Mouse (Mus musculus): ENCODE results near the gene Gm11077.

DNA sequence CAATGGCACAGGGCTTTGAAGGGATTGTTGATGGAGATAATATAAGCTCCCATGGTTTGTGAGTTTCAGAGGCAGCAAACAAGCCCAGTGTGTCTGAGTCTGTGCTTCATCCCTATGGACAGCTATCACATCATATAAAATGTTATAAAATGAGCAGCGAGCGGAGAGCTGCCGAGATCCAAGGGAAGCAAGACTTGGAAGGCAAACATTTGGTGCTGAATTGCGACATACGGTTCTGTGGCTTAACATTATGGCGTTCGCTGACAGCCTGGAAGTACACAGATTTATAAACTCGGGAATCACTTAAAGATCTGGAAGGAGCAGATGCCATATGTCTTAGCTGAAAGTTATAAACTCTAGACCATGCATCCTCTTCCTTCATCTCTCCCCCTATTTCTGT is 47.2 kb downstream of the Gm11077 start:
- TF ChIP-seq CTCF (IDR thresholded peaks at IDR 0.05; ENCODE audit: borderline replicate concordance, insufficient read depth, low read depth, low read length) (no peak), POLR2A (IDR thresholded peaks at IDR 0.05; ENCODE audit: borderline replicate concordance, insufficient read depth, low read length) (no peak)

Data from cerebellum, adult 2 months (tissue).